Mouse (Mus musculus) mouse trophoblast stem cell (cell line): ENCODE results near the gene Fam213b.

Experiments used
- in situ Hi-C, 2 experiments: fragments of 300-500 bp; cut with MseI, MboI; formaldehyde crosslinking; loops; 2 replicates in 1 of 2; 3 replicates in 1 of 2; pipeline ENCODE4 v1.15.1; 2025

Fam213b gene

GRCm38 (mm10) chr4:154852696-154853095 is 46.2 kb downstream of the Fam213b start:
- in situ Hi-C loops = no loop called here
